Mouse (Mus musculus) retina, postnatal 7 days (tissue): ENCODE data around the gene Dnah3.

ENCODE experiments used
- DNase-seq: peaks from one replicate; pipeline ENCODE4 v3.0.0-alpha.2; 2012; ENCODE audit warnings: low read depth, low spot score

Gene Dnah3

DNA sequence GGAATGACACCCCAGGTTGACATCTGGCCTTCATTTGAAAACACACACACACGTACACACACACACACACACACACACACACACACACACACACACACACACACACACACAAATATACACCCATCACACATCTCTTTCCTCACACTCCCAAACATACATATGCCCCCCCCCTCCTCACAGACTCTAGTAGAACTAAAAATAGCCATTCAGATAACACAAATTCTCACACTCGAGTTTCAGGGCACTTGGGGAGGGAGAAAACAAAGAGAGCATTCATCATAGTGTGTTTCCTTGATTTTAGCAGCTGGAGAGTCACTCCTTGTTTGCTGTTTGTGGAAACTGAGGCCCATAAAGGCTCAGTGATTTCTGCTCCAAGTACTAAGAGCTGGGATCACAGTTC is 41.1 kb downstream of the Dnah3 start:
- no peak for DNase-seq

DNA sequence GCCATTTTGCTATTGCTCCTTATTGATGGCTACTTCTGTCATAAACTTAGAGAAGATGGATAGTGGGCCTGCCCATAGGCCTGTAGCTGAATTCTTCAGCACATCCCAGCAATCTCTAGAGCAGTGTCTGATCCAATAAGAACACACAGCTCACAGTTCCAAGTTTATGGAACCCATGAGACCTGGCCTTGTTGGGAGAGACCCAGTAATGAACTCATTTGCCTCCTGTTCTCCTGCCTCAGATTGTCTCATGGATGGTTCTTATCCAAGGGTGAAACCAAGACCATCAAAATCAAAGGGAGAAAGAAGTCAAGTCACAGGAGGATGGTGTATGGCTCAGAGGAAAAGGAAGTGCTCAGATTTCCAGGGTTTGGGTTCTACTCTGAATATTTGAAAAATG is 44.6 kb downstream of the Dnah3 start:
- no peak for DNase-seq

DNA sequence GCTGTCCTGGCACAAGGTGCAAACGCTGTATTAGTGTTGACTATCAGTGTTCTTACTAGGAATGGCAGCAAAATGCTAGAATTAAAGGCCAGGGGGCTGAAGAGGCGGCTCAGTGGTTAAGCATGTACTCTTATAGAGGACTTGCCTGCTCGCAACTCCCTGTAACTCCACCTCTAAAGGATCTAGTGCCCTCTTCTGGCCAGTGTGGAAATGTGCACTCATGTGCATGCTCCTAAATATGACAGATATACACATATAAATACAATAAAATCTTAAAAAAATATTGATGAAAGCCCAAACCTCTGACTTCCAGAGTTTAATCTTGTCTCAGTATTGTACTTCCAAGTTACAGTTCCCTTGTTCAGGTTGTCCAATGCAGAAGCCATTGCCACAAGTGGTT is 51.1 kb downstream of the Dnah3 start:
- no peak for DNase-seq

DNA sequence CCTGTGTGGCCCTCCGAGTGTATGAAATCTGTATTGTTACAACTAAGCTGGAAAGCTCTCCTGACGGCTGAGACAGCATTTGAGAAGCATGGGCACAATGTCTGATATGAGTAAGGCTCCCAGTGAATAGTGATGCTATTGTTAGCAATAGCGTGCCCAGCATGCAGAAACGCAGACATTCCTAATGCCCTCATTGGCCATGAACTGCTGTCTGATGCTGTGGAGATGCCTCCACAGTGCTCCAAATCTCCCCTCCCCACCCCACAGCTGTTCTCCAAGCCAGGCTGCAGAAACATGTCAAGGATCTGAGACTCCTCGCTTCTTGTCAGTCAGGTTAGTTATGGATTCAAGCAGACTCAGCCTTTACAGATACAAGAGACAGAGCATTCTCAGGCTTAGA is 58.7 kb downstream of the Dnah3 start:
- DNase-seq: no peak

DNA sequence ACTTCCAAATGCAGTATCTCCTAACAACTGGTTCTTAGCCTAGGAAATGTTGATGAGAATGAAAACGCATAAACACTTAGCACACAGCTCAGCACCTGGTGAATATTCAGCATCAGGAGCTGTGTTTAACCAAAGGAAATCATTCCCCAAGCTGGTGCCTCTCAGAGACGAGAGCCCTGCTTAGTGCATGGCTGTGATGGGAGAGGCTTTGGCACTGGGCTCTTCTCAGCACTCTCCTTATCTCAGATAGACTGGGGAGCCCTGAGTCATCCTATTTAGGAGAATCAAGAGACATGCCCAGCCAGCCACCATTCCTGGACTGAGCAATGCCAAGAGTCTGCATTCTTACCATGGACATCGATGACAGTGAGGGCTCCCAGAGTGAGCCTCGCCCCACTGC is 60.1 kb downstream of the Dnah3 start:
- no peak for DNase-seq

DNA sequence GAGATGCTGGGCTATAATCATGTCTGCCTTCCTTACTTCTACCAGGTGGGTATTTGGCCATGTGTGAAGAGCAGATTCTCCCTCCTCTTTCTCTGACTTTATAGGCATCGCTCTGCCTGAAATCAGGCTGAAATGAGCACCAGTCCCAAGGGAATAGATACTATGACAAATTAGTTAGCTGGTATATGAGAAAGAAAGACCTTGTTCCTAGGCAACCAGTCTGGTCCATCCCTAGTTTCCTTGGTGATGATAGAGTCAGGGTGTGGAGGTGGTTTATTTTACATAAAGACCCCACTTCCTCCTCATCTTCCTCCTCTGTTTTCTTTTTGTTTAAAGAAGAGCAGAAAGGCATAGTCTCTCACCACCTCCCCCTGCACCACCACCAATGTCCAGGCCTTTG is 60.5 kb downstream of the Dnah3 start:
- DNase-seq: no peak

DNA sequence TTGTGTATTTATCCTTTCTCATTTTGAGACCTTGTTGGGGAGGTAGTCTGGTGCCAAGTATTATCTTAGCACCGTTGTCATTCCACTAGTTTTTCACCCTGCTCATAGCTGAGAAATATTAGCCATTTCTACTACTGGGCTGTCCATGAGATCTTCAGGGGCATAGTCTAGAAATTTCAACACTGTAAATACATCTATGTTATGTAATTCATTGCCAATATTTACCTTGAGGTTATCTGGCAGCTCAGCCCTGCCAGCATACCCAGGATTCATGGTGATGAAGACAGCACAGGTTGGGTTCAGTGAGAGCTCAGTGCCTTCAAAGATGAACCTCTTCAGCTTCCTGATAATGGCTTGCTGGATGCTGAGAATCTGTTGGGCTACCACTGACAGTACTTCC is 66.4 kb downstream of the Dnah3 start:
- no peak for DNase-seq

DNA sequence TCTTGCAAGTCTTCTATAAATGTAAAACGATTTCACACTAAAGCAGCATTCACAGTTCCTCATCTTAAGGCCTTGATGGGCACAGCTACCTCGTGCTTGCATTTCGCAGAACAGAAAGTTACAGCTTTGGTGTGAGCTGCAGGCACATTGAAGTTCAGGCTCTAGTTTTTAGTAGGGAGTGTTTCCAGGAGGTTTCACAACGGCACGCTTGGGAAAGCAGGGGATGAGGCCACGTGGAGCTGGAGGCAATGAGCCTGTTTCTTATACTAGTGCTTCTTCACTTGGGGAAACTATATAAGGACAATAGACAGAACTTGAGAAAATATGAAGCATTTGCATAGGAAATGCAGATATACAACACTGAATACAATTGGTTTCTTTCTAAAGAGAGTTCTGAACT is 98.0 kb downstream of the Dnah3 start:
- no peak for DNase-seq

DNA sequence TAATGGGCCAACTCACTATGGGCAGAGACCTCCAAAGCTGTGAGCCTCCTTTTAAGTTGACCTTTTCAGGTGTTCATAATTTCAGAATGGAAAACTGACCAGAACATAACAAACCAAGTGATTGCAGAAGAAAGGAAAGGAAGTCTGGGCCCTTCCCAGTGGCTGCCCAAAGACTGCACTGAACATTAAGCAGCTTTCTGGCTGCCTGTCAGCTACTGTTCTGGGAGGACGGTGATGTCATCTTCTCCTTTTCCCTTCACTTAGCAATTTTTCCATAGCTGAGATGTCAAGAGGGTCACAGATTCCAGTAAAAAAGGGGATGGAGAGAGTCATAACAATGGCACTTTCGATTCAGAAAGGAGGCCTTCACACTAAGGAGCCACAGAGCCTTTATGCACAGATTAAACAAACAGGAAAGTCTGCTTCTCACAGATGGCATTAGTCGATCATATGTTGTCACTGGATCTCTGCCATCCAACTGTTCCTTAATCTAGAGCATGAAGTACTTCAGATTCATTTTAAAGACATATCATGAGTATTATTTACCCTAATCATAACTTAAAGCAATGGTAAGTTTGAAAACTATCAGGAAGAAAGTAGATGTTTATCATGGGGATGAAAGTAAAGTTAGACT is 109.7 kb downstream of the Dnah3 start:
- DNase-seq: no peak

DNA sequence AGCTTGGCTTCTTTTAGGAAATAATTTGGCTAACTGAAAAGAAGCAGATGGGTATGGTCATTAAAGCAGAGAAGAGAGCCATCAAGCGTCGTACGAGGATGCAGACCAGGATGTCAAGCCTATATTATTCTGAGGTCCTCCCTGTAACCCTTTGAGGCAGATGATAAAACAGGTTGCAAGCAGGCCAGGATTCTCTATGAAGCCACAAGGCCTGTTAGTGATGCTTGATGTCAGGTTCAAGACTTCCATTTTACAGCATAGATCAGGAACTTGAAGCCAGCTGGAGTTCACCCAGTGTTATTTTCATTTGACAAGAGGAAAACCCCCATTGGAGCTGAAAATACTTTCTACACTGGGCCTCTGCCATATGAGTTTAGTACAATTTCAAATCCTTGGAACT is 114.9 kb downstream of the Dnah3 start:
- no peak for DNase-seq

DNA sequence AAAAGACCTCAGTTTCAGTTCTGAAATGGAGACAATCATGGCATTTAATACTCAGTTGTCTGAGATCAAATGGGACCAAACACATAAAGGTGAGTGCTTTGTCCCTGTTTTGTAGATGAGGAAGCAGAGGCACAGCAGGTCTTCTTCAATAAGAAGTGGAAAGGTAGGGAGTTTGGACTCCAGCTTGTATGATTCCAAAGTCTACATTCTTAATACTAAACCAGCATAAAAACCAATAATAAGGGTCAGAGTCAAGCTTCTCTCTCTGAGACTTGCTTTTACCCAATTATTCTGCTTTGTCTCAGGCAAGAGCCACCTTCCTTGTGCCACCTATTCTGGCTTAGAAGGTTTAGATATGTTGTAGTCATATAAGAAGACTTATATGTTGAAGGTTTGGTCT is 116.5 kb downstream of the Dnah3 start:
- no peak for DNase-seq

DNA sequence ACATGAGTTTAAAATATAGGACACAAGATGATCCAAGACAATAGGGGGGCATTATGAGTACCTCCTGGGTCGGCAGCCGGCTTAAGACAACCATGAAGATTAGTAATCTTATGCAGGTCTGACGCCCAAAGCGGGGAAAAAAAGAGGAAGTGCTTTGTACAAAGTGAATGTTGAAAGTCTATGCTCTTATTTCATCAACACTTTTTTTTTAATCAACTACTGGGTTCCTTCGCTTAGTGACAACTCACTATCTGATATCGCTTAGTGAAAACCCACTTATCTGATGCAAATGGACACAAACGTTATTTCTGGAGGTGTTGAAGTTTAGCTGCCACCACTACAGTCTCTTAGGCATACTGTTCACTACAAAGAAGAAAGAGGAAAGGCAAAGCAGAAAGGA is 117.5 kb downstream of the Dnah3 start:
- DNase-seq: no peak

DNA sequence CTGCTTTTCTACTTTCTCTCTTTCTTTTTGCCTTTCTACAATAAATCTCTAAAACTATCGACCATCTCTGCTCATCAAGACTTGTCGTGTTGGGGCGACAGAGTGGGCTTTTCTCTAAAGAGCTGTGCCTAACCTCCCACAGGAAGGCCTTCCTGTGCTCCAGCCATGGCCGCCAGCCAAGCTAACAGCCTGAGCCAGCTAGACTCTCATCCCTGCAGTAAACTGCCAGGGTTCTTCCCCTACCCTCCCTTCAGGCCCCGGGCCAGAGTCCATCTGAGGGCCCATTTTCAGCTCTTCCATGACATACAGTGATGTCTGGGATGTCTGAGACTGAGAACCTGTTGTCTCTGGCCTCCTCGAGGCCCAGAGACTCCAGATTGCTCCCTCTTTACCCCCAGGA is 118.8 kb downstream of the Dnah3 start:
- no peak for DNase-seq

DNA sequence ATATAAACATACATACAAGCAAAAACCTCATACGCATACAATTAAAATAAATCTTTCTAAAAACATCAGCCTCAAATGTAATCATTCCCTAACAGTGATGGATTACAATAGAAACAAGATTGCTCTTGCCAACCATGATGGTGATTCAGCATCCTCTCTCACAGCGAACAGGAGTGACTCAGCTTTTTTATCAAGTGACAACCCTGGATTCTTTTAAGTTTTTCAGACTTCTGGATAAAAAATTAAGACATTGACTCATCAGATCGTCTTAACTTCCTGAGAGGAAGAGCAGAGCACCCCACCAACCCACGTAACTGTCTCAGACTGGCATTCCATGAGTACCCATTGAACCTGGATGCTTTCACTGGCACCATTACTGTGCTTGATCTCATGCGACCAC is 120.9 kb downstream of the Dnah3 start:
- DNase-seq: no peak

DNA sequence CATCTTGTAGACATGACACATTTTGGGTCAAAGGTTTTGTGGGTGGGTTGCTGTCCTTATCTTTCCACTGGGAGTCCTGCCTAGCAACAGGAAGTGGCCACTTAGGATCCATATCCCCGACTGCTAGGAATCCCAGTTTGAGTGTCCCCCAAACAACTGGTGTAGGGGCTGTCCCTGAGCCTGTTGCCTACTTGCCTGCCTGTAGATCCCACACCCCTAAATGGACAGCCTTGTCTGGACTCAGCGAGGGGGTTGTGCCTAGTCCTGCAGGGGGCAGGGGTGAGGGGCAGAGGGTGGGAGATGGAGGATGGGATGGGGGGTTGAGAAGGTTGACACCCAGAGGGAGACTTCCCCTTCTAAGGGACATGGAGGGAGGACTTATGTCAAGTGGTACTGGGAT is 125.8 kb downstream of the Dnah3 start:
- DNase-seq: no peak

DNA sequence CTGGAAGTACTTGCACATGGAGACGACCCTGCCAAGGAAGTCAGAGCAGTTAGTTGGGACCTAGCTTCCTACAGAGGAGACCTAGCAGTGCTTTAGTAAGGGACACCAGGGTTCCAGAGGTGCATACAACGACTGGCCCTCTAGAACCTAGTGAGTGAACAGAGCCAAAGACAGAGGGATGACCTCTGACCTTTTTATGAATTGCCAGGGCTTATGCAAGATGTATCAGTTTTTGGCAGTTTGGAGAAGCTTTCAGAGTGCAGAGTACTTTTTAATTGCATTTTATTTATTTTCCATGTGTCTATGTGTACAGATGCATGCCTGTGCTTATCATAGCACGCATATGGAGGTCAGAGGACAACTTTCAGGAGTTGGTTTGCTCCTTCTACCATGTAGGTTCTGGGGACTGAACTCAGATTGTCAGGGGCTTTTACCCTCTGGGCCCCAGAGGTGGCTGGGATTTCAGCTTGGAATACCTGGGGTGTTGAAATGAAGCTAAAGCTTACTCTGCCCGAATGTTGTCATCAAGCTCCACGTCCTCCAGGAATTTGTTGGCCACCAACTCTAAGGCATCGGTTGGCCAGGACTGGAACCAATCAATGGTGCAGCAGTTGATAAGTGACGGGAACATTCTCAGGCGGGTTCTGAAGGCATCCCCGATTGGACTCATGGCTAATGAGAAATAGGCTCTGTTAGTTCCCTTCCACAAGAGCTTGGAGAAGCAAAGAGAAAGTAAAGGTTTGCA is 129.3 kb downstream of the Dnah3 start:
- DNase-seq: no peak

DNA sequence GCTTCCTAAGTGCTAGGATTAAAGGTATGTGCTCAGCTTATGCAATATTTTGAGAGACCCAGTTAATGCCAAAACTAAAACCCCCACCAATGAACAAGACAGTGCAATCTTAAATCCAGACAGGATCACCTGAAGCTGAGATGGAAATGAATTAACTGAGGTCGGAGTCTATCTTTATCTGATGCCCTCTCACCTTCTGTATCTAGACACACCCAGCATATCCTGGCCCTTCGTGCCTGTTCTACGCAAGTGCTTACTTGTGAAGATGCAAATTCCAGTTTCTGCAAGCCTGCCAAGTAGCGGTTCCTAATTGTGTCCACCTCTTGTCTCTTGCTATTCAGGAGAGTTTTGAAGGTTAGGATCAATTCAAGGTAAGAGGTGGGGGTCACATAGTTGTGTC is 129.9 kb downstream of the Dnah3 start:
- no peak for DNase-seq

DNA sequence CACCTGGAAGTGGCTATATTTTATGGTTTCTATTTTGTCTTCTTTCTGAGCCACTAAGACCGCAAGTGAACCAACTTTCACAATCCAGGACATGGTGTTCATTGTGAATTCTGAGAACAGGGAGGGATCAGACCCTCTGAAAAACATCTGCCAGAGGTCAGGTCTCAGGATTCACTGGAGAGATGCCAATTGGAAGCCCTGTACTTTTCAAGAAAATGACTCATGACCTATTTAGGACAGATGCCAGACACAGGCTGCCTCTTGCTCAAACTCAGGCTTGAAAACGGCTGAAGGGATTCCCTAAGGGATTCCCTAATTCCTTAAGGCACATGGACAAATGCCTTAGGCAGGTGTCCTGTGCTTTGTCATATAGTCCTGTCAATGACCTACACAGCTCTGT is 134.0 kb downstream of the Dnah3 start:
- DNase-seq: no peak

DNA sequence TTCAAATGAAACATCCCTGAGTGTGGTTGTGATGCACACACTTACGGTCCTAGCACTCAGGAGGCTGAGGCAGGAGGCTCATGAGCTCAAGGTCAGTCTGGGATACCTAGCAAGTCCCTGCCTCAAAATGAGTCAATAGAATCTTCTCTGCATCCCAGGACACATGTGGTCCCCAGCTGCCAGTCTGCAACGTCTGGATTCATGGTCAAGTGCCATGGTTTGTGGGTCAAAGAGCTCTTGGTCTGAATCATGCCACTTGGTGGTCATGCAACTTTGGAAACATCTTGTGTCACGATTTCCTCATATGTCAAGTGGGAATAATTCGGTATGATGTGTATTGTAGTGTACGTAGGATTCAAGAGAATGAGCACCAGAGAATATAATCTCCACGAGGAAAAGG is 134.5 kb downstream of the Dnah3 start:
- DNase-seq: no peak

DNA sequence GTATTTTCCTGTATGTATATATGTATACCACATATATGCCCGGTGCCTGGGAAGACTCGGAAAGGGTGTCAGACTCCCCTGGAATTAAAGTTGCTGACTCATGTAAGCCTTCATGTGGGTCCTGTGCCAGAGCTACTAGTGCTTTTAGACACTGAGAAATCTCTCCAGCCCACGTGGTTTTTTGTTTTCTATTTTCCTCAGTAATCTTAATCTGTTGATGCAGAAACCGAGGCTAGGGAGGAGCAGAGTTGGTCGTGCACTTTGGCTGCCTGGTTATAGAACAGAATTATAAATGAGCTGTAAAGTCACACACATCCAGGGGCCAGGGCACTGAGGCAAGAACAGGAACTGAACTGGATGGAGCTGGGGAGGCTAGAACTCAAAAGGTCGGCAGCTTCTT is 135.1 kb downstream of the Dnah3 start:
- DNase-seq: no peak

DNA sequence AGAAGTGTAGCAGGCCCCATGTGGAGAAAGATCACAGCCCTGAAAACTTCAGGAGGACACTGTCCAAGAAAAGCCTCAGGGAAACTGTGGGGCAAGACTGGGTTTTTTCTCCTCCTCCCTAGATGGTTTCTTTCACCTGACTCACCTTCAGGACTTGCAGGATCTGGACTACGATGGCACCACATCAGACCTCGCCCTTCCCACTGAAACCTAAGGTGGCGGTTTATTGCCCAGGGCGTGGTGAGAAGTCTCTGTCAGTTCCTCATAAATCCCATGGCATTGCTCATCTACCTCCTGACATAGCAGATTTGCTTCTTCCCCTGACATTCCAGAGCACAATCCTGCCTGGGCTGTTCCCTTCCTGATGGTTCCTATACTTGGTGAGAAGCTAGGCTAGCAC is 135.6 kb downstream of the Dnah3 start:
- DNase-seq: no peak

DNA sequence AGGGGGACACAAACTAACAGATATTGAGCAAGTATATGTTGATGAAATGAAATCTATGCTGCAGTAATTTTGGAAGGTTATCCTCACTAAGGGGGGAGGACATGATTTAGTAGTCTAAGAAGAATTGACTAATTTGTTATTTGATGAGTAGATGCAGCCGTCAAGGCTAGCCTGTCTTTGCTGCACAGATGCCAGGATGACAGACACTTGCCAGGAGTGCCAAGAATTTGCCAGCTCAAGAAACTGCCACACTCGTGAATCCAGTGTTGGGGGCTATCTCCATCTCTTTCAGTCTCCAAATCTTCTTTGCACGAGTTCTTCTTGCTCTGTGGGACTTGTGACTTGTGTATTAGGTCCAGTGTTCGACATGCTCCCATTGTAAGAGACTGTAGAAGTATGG is 136.0 kb downstream of the Dnah3 start:
- no peak for DNase-seq

DNA sequence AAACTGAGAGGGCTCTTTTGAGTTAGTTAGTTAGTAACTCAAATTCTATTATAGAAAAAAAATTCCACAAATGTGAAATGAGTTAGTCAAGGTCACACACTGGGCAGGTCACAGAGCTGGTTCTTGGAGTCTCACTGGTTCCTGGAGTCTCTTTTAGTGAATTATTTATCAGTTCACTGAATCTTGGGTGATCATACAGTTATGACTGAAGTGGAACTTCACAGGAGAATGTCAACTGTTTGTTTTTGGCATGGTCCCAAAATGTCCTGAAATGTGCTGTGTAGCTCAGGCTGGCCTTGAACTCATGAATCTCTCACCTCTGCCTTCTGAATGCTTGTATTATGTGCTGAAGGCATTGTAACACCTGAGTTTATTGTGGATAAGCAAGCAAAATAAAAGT is 137.7 kb downstream of the Dnah3 start:
- no peak for DNase-seq

DNA sequence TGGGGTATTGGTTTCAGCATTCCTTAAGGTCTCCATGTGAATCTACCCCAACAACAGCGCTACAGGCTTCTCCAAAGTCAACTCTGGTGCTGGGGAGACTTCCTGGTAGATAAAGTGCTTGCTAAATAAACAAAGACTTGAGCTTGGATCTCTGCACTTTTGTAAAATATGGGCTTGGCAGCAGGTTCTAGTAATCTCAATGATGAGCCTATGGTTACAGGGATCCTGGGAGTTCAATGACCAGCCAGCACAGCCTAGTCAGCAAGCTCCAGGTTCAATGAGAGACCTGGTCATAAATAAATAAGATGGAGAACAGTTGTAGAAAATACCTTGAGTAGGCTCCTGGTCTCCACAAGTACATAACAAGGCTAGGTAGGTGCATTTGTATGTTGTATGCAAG is 141.0 kb downstream of the Dnah3 start:
- no peak for DNase-seq
